Mouse (Mus musculus): ENCODE results near the gene Ctxn2. TPM values are rescaled to one million over a fixed set of nuclear protein-coding genes. Genes with fewer than 3 reads are reported as not detected.

Ctxn2 gene
- polyA plus RNA-seq (2014; fragmentation: Illumina TruSeq; extraction: RNeasy Lipid Tissue Mini Kit (QIAGEN cat#74804); ENCODE audit: low read depth, low replicate concordance): not detected

DNA sequence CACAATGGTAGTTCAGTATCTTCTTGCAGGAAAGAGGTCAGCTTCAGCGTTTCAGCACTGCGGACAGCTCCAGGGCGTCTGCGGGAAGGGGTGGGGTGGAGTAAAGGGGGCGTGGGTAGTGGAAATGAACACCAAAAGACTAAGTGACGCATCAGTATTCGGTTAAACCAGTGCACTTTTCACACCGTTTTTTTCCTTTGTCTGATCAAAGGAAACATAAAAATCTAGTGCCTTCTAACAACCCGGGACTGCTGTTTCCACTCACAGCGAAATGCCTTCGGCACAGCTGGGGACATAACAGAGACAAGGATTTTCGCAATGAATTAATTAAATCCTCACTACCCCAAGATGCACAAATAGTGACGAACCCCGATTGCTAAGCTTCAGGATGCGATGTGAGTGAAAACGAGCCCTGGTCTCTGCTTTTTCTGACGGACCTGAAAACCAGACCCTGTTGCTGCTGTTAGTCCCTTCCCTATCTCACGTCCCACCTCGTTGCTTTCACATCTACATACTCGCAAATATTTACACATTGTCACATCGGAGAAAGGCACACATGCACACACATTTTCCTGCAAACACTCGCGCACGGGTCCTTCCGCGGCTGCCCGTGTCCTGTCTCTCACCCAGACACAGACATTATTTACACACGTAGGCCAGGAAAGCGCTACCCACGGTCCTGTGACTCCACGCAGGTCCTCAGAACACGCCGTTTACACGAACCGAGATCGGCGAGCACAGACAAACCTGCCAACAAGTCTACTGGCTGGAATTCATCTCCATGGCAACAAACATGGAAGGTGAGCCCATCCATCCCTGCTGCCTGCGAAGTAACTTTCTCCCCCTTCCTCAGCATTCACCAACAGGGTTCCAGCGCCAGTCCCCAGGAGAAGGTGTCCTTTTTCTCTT is at the start of gene Ctxn2:
Ctxn2 (plus strand) TSS at position 790 of the 909 bp plus-strand sequence.

GRCm38 (mm10) chr2:125123477-125123852 is 13.0 kb upstream of the Ctxn2 start, which contains the start of gene Myef2:
Gene Myef2 (minus strand): TSS chr2:125123661.

GRCm38 (mm10) chr2:125152388-125152787 is 15.9 kb downstream of the Ctxn2 start, which contains the start of gene Slc12a1:
Gene Slc12a1 (plus strand): TSS chr2:125152505.

Other genes with a start within 250 kb of the Ctxn2 start
- gene Slc24a5, start 68.6 kb upstream of the Ctxn2 start, polyA plus RNA-seq (2014; fragmentation: Illumina TruSeq; extraction: RNeasy Lipid Tissue Mini Kit (QIAGEN cat#74804); ENCODE audit: low read depth, low replicate concordance): not detected
- 91.6 TPM for gene Myef2, start 13.0 kb upstream of the Ctxn2 start, polyA plus RNA-seq (2014; fragmentation: Illumina TruSeq; extraction: RNeasy Lipid Tissue Mini Kit (QIAGEN cat#74804); ENCODE audit: low read depth, low replicate concordance)
- not detected for gene Slc12a1, start 15.8 kb downstream of the Ctxn2 start, polyA plus RNA-seq (2014; fragmentation: Illumina TruSeq; extraction: RNeasy Lipid Tissue Mini Kit (QIAGEN cat#74804); ENCODE audit: low read depth, low replicate concordance)
- gene Dut, start 110.5 kb downstream of the Ctxn2 start, polyA plus RNA-seq (2014; fragmentation: Illumina TruSeq; extraction: RNeasy Lipid Tissue Mini Kit (QIAGEN cat#74804); ENCODE audit: low read depth, low replicate concordance): 20.0 TPM

All from adrenal gland, adult 10 weeks (tissue).